Comparison of ENCODE assay signal across 15 mouse cellular contexts in genomic region chr9:3519178-3519577, GRCm38 (mm10). TPM values are rescaled to one million over a fixed set of nuclear protein-coding genes. Genes with fewer than 3 reads are reported as not detected.
"Had no signal": no experiment of that assay in that cellular context is flagged by ENCODE, and none has a peak within 500 bp of the region (broad histone marks: within the 10 kb centered on the region; RNA-seq: fewer than 3 reads in every experiment).

No protein-coding gene starts in this region.

- H3K36me3 ChIP-seq: limb, embryonic 13.5 days; liver, embryonic 15.5 days had no signal

- H3K4me3 ChIP-seq: limb, embryonic 13.5 days; liver, embryonic 15.5 days; megakaryocyte, embryonic 14.5 days had no signal

- H3K27ac ChIP-seq: limb, embryonic 13.5 days; liver, embryonic 15.5 days; macrophage; stomach, postnatal 0 days had no signal

- H3K4me2 ChIP-seq: limb, embryonic 13.5 days; liver, embryonic 11.5 days; liver, embryonic 15.5 days; midbrain, embryonic 11.5 days had no signal

- DNase-seq: kidney, adult 11 months; kidney, adult 9 months; kidney, postnatal 10 days; layer of hippocampus, postnatal 36 days; lung, adult 2 months; lung, postnatal 10 days; right cerebral cortex, postnatal 25 days; thymus, postnatal 4 days had no signal

- H3K27me3 ChIP-seq: limb, embryonic 13.5 days; liver, embryonic 15.5 days; megakaryocyte, embryonic 14.5 days had no signal

- H3K9ac ChIP-seq: limb, embryonic 13.5 days; liver, embryonic 15.5 days had no signal

- H3K4me1 ChIP-seq: limb, embryonic 13.5 days; liver, embryonic 15.5 days; megakaryocyte, embryonic 14.5 days had no signal

- H3K9me3 ChIP-seq: limb, embryonic 13.5 days; liver, embryonic 15.5 days; megakaryocyte, embryonic 14.5 days had no signal

RNA-seq across cellular contexts. Expression of gene Gucy1a2, which starts 13.4 kb away (rescaled TPM):
- polyA plus RNA-seq: macrophage had no signal
